8 mouse cellular contexts compared by ENCODE assay signal in the genomic region with DNA sequence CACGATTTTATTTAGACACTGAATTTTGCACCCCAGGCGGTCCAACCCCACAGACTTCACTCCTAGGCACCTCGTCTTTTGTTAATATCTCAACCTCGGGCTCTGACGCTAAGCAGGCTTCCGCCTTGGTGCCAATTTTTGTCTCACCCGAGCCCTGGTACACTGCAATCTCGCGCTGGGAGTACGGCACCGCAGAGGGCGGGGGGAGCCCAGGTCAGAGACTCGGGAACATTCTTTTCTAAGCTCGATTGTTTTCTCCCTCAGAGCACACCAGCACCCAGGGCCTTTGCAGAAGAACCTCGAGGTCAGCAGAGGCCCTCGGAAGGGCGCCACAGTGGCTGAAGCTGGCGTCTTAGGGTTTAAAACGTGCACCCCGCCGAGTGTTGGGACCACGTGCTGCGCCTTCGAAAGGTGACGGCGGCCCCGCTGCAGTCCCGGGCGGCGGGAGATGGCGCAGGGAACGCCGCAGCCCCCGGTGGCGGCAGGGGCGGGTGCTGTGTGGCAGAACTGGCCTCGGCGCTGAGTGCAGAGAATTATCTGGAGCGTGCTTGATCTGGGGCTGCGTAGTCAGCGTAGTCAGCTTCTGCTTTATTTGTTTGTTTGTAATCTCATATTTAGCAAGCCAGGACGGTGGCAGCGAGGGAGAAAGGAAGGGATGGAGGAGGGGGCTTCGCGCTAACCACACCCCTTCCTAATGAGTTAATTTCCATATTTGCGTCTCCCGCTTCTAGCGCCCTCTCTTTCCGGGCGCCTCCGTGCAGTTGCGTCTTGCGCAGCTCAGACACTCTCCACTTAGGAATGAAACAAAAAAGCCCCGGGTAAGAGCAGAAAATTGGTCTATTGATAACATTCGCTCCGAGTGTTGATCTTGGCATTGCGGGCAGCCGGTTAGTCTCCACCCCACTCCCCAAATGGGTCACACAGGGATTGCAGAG. TPM values are rescaled to one million over a fixed set of nuclear protein-coding genes. Genes with fewer than 3 reads are reported as not detected.
DNase-seq lines count a peak whose midpoint lies in the region; ATAC-seq and TF ChIP-seq lines count a peak whose summit lies in the region.

No protein-coding gene starts in this region.

- peak overlapping the region; percentile 65 to 79 for H3K4me3 ChIP-seq in ES-E14 (ENCODE audit: insufficient read depth in 1 of 2, low read depth in 1 of 2, low read length in 2 of 2, poor library complexity in 1 of 2, severe bottlenecking in 1 of 2)
- H3K4me3 ChIP-seq in forebrain, embryonic 13.5 days = peak overlapping the region; percentile 60
- peak overlapping the region; percentile 34 for H3K4me3 ChIP-seq in limb, embryonic 15.5 days

- ATAC-seq in forebrain, embryonic 13.5 days = peak; percentile 63
- no peak for ATAC-seq in limb, embryonic 15.5 days (ENCODE audit: insufficient number of reproducible peaks, low FRiP score, low TSS enrichment, low read depth)

- in situ Hi-C loops in ES-E14 (cut with MboI; ENCODE audit: low sequenced_read_pairs in 2 of 2, unreplicated experiment in 2 of 2) = loop anchor here in 1 of 2 experiments (25.0 kb wide), 1 partner anchor 98 kb away; no protein-coding TSS in a partner anchor

- peaks cover 3% of the 10 kb centered on the region for H3K36me3 ChIP-seq in ES-E14 (ENCODE audit: control insufficient read depth, insufficient read depth, low read length, poor library complexity, severe bottlenecking)
- no peaks in the 10 kb centered on the region for H3K36me3 ChIP-seq in forebrain, embryonic 13.5 days (ENCODE audit: poor library complexity, severe bottlenecking)
- H3K36me3 ChIP-seq in limb, embryonic 15.5 days = no peaks in the 10 kb centered on the region

- peak; percentile 78 for DNase-seq in heart, adult 11 months
- no peak for DNase-seq in heart, postnatal 4 days
- no peak for DNase-seq in ES-E14 (ENCODE audit: low read depth, low spot score)
- peak; percentile 92 for DNase-seq in retina, postnatal 1 day
- DNase-seq in cerebellum, adult 9-11 months = no peak
- no peak for DNase-seq in spleen, adult 18-20 months

- 0 out of 2 replicates have a peak overlapping the region, but pooled peaks have one; percentile 24 for H3K27ac ChIP-seq in ES-E14 (ENCODE audit: insufficient read depth, low read depth, low read length, poor library complexity, severe bottlenecking)
- peak overlapping the region; percentile 98 for H3K27ac ChIP-seq in forebrain, embryonic 13.5 days
- no peak overlapping the region for H3K27ac ChIP-seq in limb, embryonic 15.5 days

- peak overlapping the region; percentile 59 for H3K9ac ChIP-seq in ES-E14 (ENCODE audit: insufficient read depth, low read depth, low read length, poor library complexity, severe bottlenecking)
- peak overlapping the region; percentile 75 for H3K9ac ChIP-seq in forebrain, embryonic 13.5 days
- H3K9ac ChIP-seq in limb, embryonic 15.5 days = no peak overlapping the region

- under 1% methylated on average over 58 of the region's 58 CpGs for WGBS in forebrain, embryonic 13.5 days
- under 1% methylated on average over 58 of the region's 58 CpGs for whole genome bisulfite sequencing in limb, embryonic 15.5 days

- peaks cover 7% of the 10 kb centered on the region; the same call in 1 of the 2 replicates for H3K27me3 ChIP-seq in forebrain, embryonic 13.5 days
- peaks cover 94% of the 10 kb centered on the region for H3K27me3 ChIP-seq in limb, embryonic 15.5 days

- peaks cover 27 to 37% of the 10 kb centered on the region in 2 experiments for H3K4me1 ChIP-seq in ES-E14 (ENCODE audit: control insufficient read depth in 2 of 2, insufficient read depth in 2 of 2, low read length in 2 of 2, poor library complexity in 1 of 2)
- H3K4me1 ChIP-seq in forebrain, embryonic 13.5 days = peaks cover 91% of the 10 kb centered on the region
- H3K4me1 ChIP-seq in limb, embryonic 15.5 days = peaks cover 16% of the 10 kb centered on the region

- no peaks in the 10 kb centered on the region for H3K9me3 ChIP-seq in ES-E14 (ENCODE audit: control insufficient read depth, insufficient read depth, low read depth, low read length)
- H3K9me3 ChIP-seq in forebrain, embryonic 13.5 days (replicated peaks) = no peaks in the 10 kb centered on the region
- H3K9me3 ChIP-seq in limb, embryonic 15.5 days = no peaks in the 10 kb centered on the region

- H3K4me2 ChIP-seq in forebrain, embryonic 13.5 days = peak overlapping the region; percentile 70
- H3K4me2 ChIP-seq in limb, embryonic 15.5 days = peak overlapping the region; percentile 49

TF ChIP-seq in ES-E14, 5 proteins besides CTCF, POLR2A, EP300 and RAD21:
- TF ChIP-seq ZNF384 (IDR thresholded peaks at IDR 0.05; ENCODE audit: low read depth, low read length) (no peak), HCFC1 (IDR thresholded peaks at IDR 0.05; ENCODE audit: borderline replicate concordance, insufficient read depth, low read length) (no peak; the same call in 1 of the 2 replicates), CHD2 (IDR thresholded peaks at IDR 0.05; ENCODE audit: low read depth, low read length) (no peak), ZC3H11A (IDR thresholded peaks at IDR 0.05; ENCODE audit: borderline replicate concordance, low read depth, low read length) (no peak), MAFK (IDR thresholded peaks at IDR 0.05; ENCODE audit: insufficient read depth, low read depth, low read length) (no peak)

RNA-seq across cellular contexts. Expression of a gene that starts 13.8 kb away (rescaled TPM):
- not detected for total RNA-seq in heart, postnatal 4 days (2021)
- total RNA-seq in ES-E14 (2012; rRNA removed) = 175 and 179 TPM in 2 replicates
- 41.3 and 48.4 TPM in 2 replicates for polyA plus RNA-seq in forebrain, embryonic 13.5 days (2015; fragmentation: Nextera tagmentation; extraction: Ambion mirVana)
- polyA plus RNA-seq in limb, embryonic 15.5 days (2015; fragmentation: Nextera tagmentation; extraction: Ambion mirVana) = 0.38 TPM in 2 replicates

Comparison
In these comparisons a context has a peak if more than half of its experiments do, and no peak if none do; other contexts are left out.
1. DNase-seq: peak in heart, adult 11 months (single experiment) and retina, postnatal 1 day (single experiment); none in heart, postnatal 4 days (single experiment), ES-E14 (single experiment), cerebellum, adult 9-11 months (single experiment) and spleen, adult 18-20 months (0 of 2).
2. RNA of a gene that starts 13.8 kb away (total RNA-seq): 175 to 179 TPM in ES-E14; not detected in heart, postnatal 4 days; every median in the first group is over 100 times any median in the second.
3. Peak in every context shown above with its lines, with median percentiles within 50 percentile points of each other: H3K4me3 ChIP-seq.